Mouse (Mus musculus) central nervous system, embryonic 11.5 days (tissue): Measurements from ENCODE around the gene Mageh1. TPM values are rescaled to one million over a fixed set of nuclear protein-coding genes. Genes with fewer than 3 reads are reported as not detected.

ENCODE experiments used
- polyA plus RNA-seq: library from polyadenylated mRNA; depleted of rRNA; stranded (reverse); fragments of >200 nt; gene quantifications from 2 replicates; pipeline ENCODE4 v1.2.3, GENCODE M21; 2012; rRNA removed

The Mageh1 gene
- polyA plus RNA-seq, result 53.7 and 68.0 TPM in 2 replicates

DNA sequence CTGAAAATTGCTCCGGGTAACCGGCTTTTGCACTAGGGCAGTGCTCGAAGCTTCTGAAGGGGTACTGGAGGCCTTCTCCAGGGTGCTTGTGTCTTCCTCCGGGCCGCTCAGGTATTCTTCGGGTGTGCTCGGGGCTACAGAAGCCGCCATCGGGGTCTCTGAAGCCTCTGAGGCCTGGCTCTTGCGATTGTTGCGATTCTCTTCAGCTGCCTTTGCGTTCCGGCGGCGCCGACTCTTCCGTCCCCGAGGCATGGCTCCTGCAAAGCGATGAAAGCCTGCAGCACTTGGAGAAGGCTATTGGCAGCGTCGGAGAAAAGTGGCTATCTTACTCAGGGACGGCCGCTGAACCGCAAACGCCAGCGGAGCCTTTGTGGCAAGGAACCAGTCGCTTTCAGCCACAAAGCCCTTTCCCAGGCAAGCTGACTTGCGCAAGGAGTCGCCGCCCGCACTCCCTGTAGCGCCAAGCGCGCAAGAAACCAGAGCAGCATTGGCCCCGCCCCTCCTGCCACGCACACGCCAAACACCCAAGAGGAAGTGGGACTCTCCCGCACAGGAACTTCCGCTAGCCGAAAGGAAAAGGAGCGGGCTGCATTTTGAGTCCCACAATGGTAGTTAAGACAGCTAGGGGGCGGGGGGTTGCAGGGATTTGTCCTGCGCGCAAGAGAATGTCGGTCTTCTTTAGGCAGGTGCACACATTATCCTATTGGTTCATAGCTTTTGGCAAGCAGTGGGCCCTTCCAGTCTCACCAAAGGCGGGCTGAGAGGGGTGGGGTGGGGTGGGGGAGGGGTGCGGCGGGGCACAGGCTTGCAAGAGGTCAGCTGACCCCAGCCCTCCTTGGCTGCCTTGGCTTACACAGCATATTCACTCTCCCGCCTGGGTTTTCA lies at the start of gene Mageh1:
Mageh1 (minus strand) TSS at position 489 of the 885 bp plus-strand sequence.

GRCm38 (mm10) chrX:153006387-153006841 lies 31.0 kb downstream of the Mageh1 start, which contains the start of gene Usp51:
Gene Usp51 (plus strand): TSS chrX:153006469.

Other genes with a start within 250 kb of the Mageh1 start
- 2.2 and 3.4 TPM in 2 replicates for gene Usp51, start 31.1 kb downstream of the Mageh1 start, polyA plus RNA-seq
- 0.65 and 0.84 TPM in 2 replicates for gene Foxr2, start 81.2 kb upstream of the Mageh1 start, polyA plus RNA-seq
- gene Rragb, start 102.4 kb upstream of the Mageh1 start, polyA plus RNA-seq, result 22.6 and 50.0 TPM in 2 replicates
- gene Klf8, start 199.9 kb upstream of the Mageh1 start, polyA plus RNA-seq, result 2.2 and 3.8 TPM in 2 replicates